Mouse (Mus musculus) liver, embryonic 13.5 days (tissue): ENCODE measurements at regions not wholly inside any gene's neighbourhood (a gene's known extent, or its start where the extent isn't known, plus 50 kb on each side); places are given as distances from the start of the nearest gene placed in this dataset.

Experiments used
- ATAC-seq: fragments of 200-750 bp; cut with Nextera tagmentation; 2 replicates; pipeline ENCODE4 v1.8.0; 2017; ENCODE audit warnings: low read depth, mild to moderate bottlenecking, moderate number of reproducible peaks, moderate library complexity
- DNase-seq: peaks from one replicate; pipeline ENCODE4 v3.0.0; 2022
- H3K27ac ChIP-seq: fragments of 300-500 bp; sonication (generic); 2 replicates; pipeline ENCODE4 v1.5.1; 2015; ENCODE audit warnings: moderate library complexity, mild to moderate bottlenecking, inconsistent platforms
- H3K27me3 ChIP-seq: fragments of 300-500 bp; sonication (generic); 2 replicates; pipeline ENCODE4 v1.6.1; 2015; ENCODE audit warnings: mild to moderate bottlenecking, inconsistent platforms
- H3K36me3 ChIP-seq: fragments of 300-500 bp; sonication (generic); 2 replicates; pipeline ENCODE4 v1.6.1; 2015; ENCODE audit warnings: mild to moderate bottlenecking, inconsistent platforms
- H3K4me1 ChIP-seq: fragments of 300-500 bp; sonication (generic); replicated peaks from 2 replicates; pipeline ENCODE4 v1.6.1; 2015; ENCODE audit warnings: inconsistent platforms
- H3K4me2 ChIP-seq: fragments of 300-500 bp; sonication (generic); 2 replicates; pipeline ENCODE4 v1.6.1; 2015; ENCODE audit warnings: inconsistent platforms, mild to moderate bottlenecking, moderate library complexity
- H3K4me3 ChIP-seq: fragments of 300-500 bp; sonication (generic); replicated peaks from 2 replicates; pipeline ENCODE4 v1.5.1; 2015; ENCODE audit warnings: mild to moderate bottlenecking, inconsistent platforms
- H3K9ac ChIP-seq: fragments of 300-500 bp; sonication (generic); 2 replicates; pipeline ENCODE4 v1.6.1; 2015; ENCODE audit warnings: mild to moderate bottlenecking, inconsistent platforms
- H3K9me3 ChIP-seq: fragments of 300-500 bp; sonication (generic); replicated peaks from 2 replicates; pipeline ENCODE4 v1.6.1; 2016; ENCODE audit warnings: inconsistent platforms
- WGBS: fragments of 180-500 bp; shearing (Covaris S2); methylation state at CpG from one replicate; pipeline ENCODE4 v1.1.7; 2015; ENCODE audit not compliant: insufficient replicate concordance; 5-methylcytosine and 5-hydroxymethylcytosine counted together

- ATAC-seq, result no peak
- 20% methylated on average over 3 of the region's 3 CpGs for WGBS
Measured at GRCm38 (mm10) chr2:179307932-179308303, 134.3 kb upstream of the Cdh4 start.

GRCm38 (mm10) chr2:179318046-179318445 lies 124.2 kb upstream of the Cdh4 start:
- Histone ChIP-seq H3K27ac (no peak overlapping the region), H3K9me3 (no peaks in the 10 kb centered on the region), H3K9ac (no peak overlapping the region), H3K4me1 (no peaks in the 10 kb centered on the region), H3K27me3 (no peaks in the 10 kb centered on the region), H3K36me3 (no peaks in the 10 kb centered on the region), H3K4me2 (no peak overlapping the region), H3K4me3 (no peak overlapping the region)
- 58% methylated on average over 6 of the region's 6 CpGs for WGBS
- no peak for DNase-seq
- no peak for ATAC-seq

More at GRCm38 (mm10) chr2:179307932-179308303, 134.3 kb upstream of the Cdh4 start:
- Histone ChIP-seq H3K27ac (no peak overlapping the region), H3K9me3 (no peaks in the 10 kb centered on the region; the same call in none of the 2 replicates), H3K9ac (no peak overlapping the region), H3K27me3 (no peaks in the 10 kb centered on the region), H3K36me3 (no peaks in the 10 kb centered on the region), H3K4me1 (no peaks in the 10 kb centered on the region), H3K4me3 (no peak overlapping the region), H3K4me2 (no peak overlapping the region)
- DNase-seq, result no peak

DNA sequence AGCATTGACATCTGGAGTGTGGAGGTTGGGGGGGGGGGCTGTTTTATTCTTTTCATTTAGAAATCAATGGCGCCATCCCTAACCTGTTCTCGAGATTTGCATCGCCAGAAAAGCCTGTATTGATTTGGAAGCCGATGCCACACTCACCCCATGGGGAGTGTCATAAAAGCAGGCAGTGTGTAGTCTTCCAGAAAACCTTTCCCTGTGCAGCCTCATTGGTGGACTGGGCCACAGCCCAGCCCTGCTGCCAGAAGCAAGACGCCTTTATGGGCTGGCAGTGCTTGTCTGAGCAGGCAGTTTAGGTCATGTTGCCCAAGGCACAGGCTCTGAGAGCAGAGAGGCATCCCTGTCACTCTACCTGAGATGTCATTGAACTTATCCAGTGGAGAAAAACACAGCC lies 117.0 kb upstream of the Cdh4 start:
- H3K36me3 ChIP-seq, result no peaks in the 10 kb centered on the region

DNA sequence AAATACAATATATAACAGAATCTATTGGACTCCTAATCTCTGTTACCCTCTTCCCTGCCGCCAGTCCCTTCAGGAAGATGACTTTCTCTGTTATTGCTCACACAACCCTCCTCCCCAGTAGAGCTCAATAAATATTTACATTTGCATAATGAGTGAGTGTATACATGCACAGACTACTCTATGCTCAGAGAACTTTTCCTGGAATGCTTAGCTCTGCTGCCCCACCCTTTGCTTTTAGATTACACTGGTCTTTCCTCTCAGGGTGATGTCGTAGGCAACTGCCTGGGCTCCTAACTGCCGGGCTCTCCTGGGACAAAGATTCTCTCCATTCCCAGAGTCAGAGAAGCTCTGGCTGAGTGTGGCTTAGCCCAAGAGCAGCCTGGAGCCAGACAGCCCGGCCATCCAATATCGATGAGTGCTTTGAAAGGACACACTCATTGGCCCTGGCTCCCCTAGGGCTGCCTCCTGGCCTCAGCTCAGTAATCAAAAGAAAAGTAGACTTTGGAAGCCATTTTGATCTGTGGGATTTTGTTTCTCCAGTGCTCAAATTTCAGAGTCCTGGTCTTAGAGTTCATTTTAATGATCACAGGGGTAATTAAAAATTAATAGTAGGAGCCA lies 109.2 kb upstream of the Cdh4 start:
- Histone ChIP-seq H3K4me1 (no peaks in the 10 kb centered on the region), H3K4me3 (no peak overlapping the region), H3K36me3 (no peaks in the 10 kb centered on the region), H3K9ac (no peak overlapping the region), H3K27me3 (no peaks in the 10 kb centered on the region), H3K4me2 (no peak overlapping the region), H3K9me3 (0 out of 2 replicates have a peak, but pooled peaks cover 3% of the 10 kb centered on the region), H3K27ac (no peak overlapping the region)
- DNase-seq, result no peak
- 61% methylated on average over 5 of the region's 5 CpGs for WGBS
- ATAC-seq, result no peak

More for the DNA sequence above, 117.0 kb upstream of the Cdh4 start:
- ATAC-seq, result no peak
- Histone ChIP-seq H3K9ac (no peak overlapping the region), H3K4me3 (no peak overlapping the region), H3K9me3 (no peaks in the 10 kb centered on the region), H3K27ac (no peak overlapping the region), H3K27me3 (no peaks in the 10 kb centered on the region), H3K4me1 (no peaks in the 10 kb centered on the region), H3K4me2 (no peak overlapping the region)
- DNase-seq, result no peak
- 73% methylated on average over 5 of the region's 5 CpGs for WGBS

DNA sequence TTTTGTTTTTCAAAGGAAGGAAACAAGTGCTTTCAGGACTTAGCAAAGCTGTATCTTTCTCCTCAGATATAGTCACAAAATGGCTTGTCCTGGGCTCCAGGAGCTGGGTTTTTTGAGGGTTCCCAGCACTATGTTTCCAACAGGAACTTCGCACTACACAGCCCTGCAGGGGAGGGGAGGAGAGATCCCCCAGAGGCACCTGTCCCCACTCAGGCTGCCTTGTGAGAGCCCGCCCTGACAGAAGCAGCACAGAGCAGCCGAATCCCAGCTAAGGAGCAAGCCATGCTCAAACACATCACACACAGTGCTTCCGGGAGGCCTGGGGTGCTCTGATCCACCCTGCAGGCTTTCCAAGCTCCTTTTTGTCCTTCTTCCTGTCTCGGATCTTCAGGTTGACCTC lies 108.6 kb upstream of the Cdh4 start:
- Histone ChIP-seq H3K4me3 (no peak overlapping the region), H3K36me3 (no peaks in the 10 kb centered on the region), H3K9me3 (0 out of 2 replicates have a peak, but pooled peaks cover 3% of the 10 kb centered on the region), H3K4me1 (no peaks in the 10 kb centered on the region), H3K9ac (no peak overlapping the region), H3K27ac (no peak overlapping the region), H3K27me3 (no peaks in the 10 kb centered on the region), H3K4me2 (no peak overlapping the region)
- DNase-seq (no peak), ATAC-seq (no peak)
- 52% methylated on average over 5 of the region's 5 CpGs for WGBS

- Histone ChIP-seq H3K4me1 (no peaks in the 10 kb centered on the region), H3K36me3 (no peaks in the 10 kb centered on the region), H3K4me3 (no peak overlapping the region), H3K27me3 (no peaks in the 10 kb centered on the region), H3K4me2 (no peak overlapping the region), H3K27ac (no peak overlapping the region), H3K9ac (no peak overlapping the region), H3K9me3 (peaks cover 6% of the 10 kb centered on the region; the same call in 1 of the 2 replicates)
- DNase-seq (no peak), ATAC-seq (no peak)
- WGBS, result 31% methylated on average over 1 of the region's 1 CpGs
Measured at GRCm38 (mm10) chr2:179336235-179336634, 106.0 kb upstream of the Cdh4 start.

GRCm38 (mm10) chr2:179352676-179353075 lies 89.6 kb upstream of the Cdh4 start:
- no peaks in the 10 kb centered on the region for H3K4me1 ChIP-seq
- ATAC-seq (no peak), DNase-seq (no peak)
- H3K36me3 ChIP-seq, result no peaks in the 10 kb centered on the region
- H3K27me3 ChIP-seq, result no peaks in the 10 kb centered on the region
- WGBS, result 21% methylated on average over 3 of the region's 3 CpGs
- H3K4me3 ChIP-seq, result no peak overlapping the region
- H3K9me3 ChIP-seq, result 0 out of 2 replicates have a peak, but pooled peaks cover under 1% of the 10 kb centered on the region
- H3K4me2 ChIP-seq, result no peak overlapping the region
- no peak overlapping the region for H3K9ac ChIP-seq
- no peak overlapping the region for H3K27ac ChIP-seq

DNA sequence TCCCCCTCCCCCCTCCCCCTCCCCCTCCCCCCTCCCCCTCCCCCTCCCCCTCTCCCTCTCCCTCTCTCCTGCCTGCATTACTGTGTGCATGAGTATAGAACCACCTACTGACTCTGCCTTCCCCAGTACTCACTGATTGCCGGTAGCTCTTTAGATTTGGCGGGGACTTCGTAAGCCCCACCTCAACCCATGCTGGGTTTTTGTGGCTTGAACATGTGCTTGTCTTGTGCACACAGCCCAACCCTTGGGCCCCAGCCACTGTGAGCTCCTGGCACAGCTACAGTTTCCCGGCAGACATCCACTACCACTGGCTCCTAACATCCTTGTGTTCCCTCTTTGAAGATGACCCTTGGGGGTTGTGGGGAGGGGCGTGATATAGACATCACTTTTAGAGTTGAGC lies 87.4 kb upstream of the Cdh4 start:
- Histone ChIP-seq H3K36me3 (no peaks in the 10 kb centered on the region), H3K9me3 (0 out of 2 replicates have a peak, but pooled peaks cover 4% of the 10 kb centered on the region), H3K9ac (no peak overlapping the region), H3K4me1 (no peaks in the 10 kb centered on the region), H3K4me3 (no peak overlapping the region), H3K4me2 (no peak overlapping the region), H3K27me3 (no peaks in the 10 kb centered on the region), H3K27ac (no peak overlapping the region)
- ATAC-seq (no peak), DNase-seq (no peak)
- WGBS, result 52% methylated on average over 5 of the region's 5 CpGs

- WGBS, result 63% methylated on average over 14 of the region's 14 CpGs
- Histone ChIP-seq H3K27me3 (no peaks in the 10 kb centered on the region), H3K4me3 (no peak overlapping the region), H3K27ac (no peak overlapping the region), H3K4me2 (no peak overlapping the region), H3K4me1 (no peaks in the 10 kb centered on the region), H3K9ac (no peak overlapping the region), H3K36me3 (no peaks in the 10 kb centered on the region), H3K9me3 (peaks cover 17% of the 10 kb centered on the region)
- ATAC-seq (no peak), DNase-seq (no peak)
Measured at GRCm38 (mm10) chr2:179370882-179371546, 71.2 kb upstream of the Cdh4 start.

DNA sequence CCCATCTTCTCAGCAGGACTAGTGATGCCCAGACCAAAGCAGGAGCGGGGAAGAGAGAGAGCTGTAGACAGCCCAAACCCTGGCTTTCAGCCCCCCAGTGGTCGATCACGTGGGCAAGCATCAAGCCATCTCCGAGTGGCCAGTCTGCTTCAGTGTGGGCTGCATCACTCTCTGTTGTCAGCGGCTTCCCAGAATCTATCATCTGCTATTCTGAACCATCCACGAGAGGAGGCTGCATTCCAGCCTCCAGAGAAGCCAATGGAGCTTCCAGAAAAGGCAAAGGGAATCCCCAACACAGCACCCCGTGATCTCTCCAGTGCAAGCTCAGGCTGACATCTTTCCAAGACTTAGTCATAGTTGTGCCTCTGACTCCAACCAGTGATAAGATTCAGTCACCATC lies 70.7 kb upstream of the Cdh4 start:
- Histone ChIP-seq H3K27me3 (no peaks in the 10 kb centered on the region), H3K9me3 (peaks cover 17% of the 10 kb centered on the region), H3K9ac (no peak overlapping the region), H3K4me3 (no peak overlapping the region), H3K36me3 (no peaks in the 10 kb centered on the region), H3K4me2 (no peak overlapping the region), H3K27ac (no peak overlapping the region), H3K4me1 (no peaks in the 10 kb centered on the region)
- ATAC-seq (no peak), DNase-seq (no peak)
- 47% methylated on average over 7 of the region's 7 CpGs for WGBS

- Histone ChIP-seq H3K9ac (no peak overlapping the region), H3K9me3 (peaks cover 14% of the 10 kb centered on the region), H3K36me3 (no peaks in the 10 kb centered on the region), H3K4me3 (no peak overlapping the region), H3K27ac (no peak overlapping the region), H3K4me2 (no peak overlapping the region), H3K27me3 (no peaks in the 10 kb centered on the region), H3K4me1 (no peaks in the 10 kb centered on the region)
- no peak for DNase-seq
- WGBS, result 63% methylated on average over 11 of the region's 11 CpGs
- ATAC-seq, result no peak
Measured at GRCm38 (mm10) chr2:179379691-179380443, 62.4 kb upstream of the Cdh4 start.
